Mouse (Mus musculus): ENCODE data around the gene Adam10.

GRCm38 (mm10) chr9:70673656-70674055, 5.1 kb upstream of the Adam10 start:
- TF ChIP-seq CTCF (IDR thresholded peaks at IDR 0.05) = no peak
- no peak for TF ChIP-seq POLR2A (IDR thresholded peaks at IDR 0.05; ENCODE audit: insufficient read depth, low read depth, low read length)
- no peak for TF ChIP-seq EP300 (IDR thresholded peaks at IDR 0.05; ENCODE audit: insufficient read depth, low read depth, low read length)

All from heart, adult 2 months (tissue).